Mouse (Mus musculus) neural tube, embryonic 12.5 days (tissue): ENCODE measurements at regions not wholly inside any gene's neighbourhood (a gene's known extent, or its start where the extent isn't known, plus 50 kb on each side); places are given as distances from the start of the nearest gene placed in this dataset.
A peak's percentile ranks its signal among the peaks of the same experiment; 100 is the strongest.

ENCODE experiments used
- ATAC-seq: fragments of 200-750 bp; cut with Nextera tagmentation; 2 replicates; pipeline ENCODE4 v1.8.0; 2017; ENCODE audit warnings: low read depth, mild to moderate bottlenecking, moderate TSS enrichment, moderate library complexity; ENCODE audit not compliant: low FRiP score
- H3K27ac ChIP-seq: fragments of 300-500 bp; sonication (generic); 2 replicates; pipeline ENCODE4 v1.5.1; 2016
- H3K27me3 ChIP-seq: fragments of 300-500 bp; sonication (generic); replicated peaks from 2 replicates; pipeline ENCODE4 v1.6.1; 2016; ENCODE audit warnings: mild to moderate bottlenecking
- H3K36me3 ChIP-seq: fragments of 300-500 bp; sonication (generic); 2 replicates; pipeline ENCODE4 v1.6.1; 2016; ENCODE audit warnings: mild to moderate bottlenecking
- H3K4me1 ChIP-seq: fragments of 300-500 bp; sonication (generic); 2 replicates; pipeline ENCODE4 v1.6.1; 2016
- H3K4me2 ChIP-seq: fragments of 300-500 bp; sonication (generic); replicated peaks from 2 replicates; pipeline ENCODE4 v1.6.1; 2016; ENCODE audit warnings: mild to moderate bottlenecking
- H3K4me3 ChIP-seq: fragments of 300-500 bp; sonication (generic); 2 replicates; pipeline ENCODE4 v1.5.1; 2016
- H3K9ac ChIP-seq: fragments of 300-500 bp; sonication (generic); 2 replicates; pipeline ENCODE4 v1.6.1; 2016; ENCODE audit warnings: mild to moderate bottlenecking
- H3K9me3 ChIP-seq: fragments of 300-500 bp; sonication (generic); 2 replicates; pipeline ENCODE4 v1.6.1; 2016; ENCODE audit warnings: mild to moderate bottlenecking
- WGBS: fragments of 180-500 bp; shearing (Covaris S2); methylation state at CpG from one replicate; pipeline ENCODE4 v1.1.7; 2016; 5-methylcytosine and 5-hydroxymethylcytosine counted together

- Histone ChIP-seq H3K9ac (no peak overlapping the region), H3K4me3 (no peak overlapping the region), H3K4me2 (no peak overlapping the region), H3K9me3 (no peaks in the 10 kb centered on the region), H3K27ac (no peak overlapping the region), H3K27me3 (no peaks in the 10 kb centered on the region), H3K36me3 (no peaks in the 10 kb centered on the region), H3K4me1 (peaks cover 18% of the 10 kb centered on the region)
- 81% methylated on average over 9 of the region's 9 CpGs for WGBS
- ATAC-seq = no peak
Observed at GRCm38 (mm10) chr13:99748128-99748527, 152.8 kb downstream of the Cartpt start.

GRCm38 (mm10) chr13:99745526-99745925 lies 155.4 kb downstream of the Cartpt start:
- 81% methylated on average over 6 of the region's 6 CpGs for WGBS
- peaks cover 18% of the 10 kb centered on the region for H3K4me1 ChIP-seq
- no peak overlapping the region for H3K9ac ChIP-seq
- H3K27ac ChIP-seq = no peak overlapping the region
- H3K4me3 ChIP-seq = no peak overlapping the region
- no peaks in the 10 kb centered on the region for H3K9me3 ChIP-seq
- ATAC-seq = no peak
- H3K27me3 ChIP-seq = no peaks in the 10 kb centered on the region
- no peak overlapping the region for H3K4me2 ChIP-seq
- H3K36me3 ChIP-seq = no peaks in the 10 kb centered on the region

- no peak overlapping the region for H3K27ac ChIP-seq
- peaks cover 18% of the 10 kb centered on the region for H3K4me1 ChIP-seq
- no peak overlapping the region for H3K4me3 ChIP-seq
- no peaks in the 10 kb centered on the region for H3K36me3 ChIP-seq
- H3K9me3 ChIP-seq = no peaks in the 10 kb centered on the region
- WGBS = 68% methylated on average over 7 of the region's 7 CpGs
- no peak; the same call in 1 of the 2 replicates for ATAC-seq
- no peaks in the 10 kb centered on the region for H3K27me3 ChIP-seq
- H3K9ac ChIP-seq = no peak overlapping the region
- no peak overlapping the region for H3K4me2 ChIP-seq
Observed at GRCm38 (mm10) chr13:99744790-99745120, 156.1 kb downstream of the Cartpt start.

- no peak overlapping the region for H3K27ac ChIP-seq
- ATAC-seq = peak; percentile 64
- peaks cover 18% of the 10 kb centered on the region for H3K4me1 ChIP-seq
- 33% methylated on average over 8 of the region's 8 CpGs for WGBS
- H3K36me3 ChIP-seq = no peaks in the 10 kb centered on the region
- H3K9me3 ChIP-seq = no peaks in the 10 kb centered on the region
- no peak overlapping the region for H3K9ac ChIP-seq
- no peak overlapping the region for H3K4me3 ChIP-seq
- H3K27me3 ChIP-seq = no peaks in the 10 kb centered on the region
- no peak overlapping the region for H3K4me2 ChIP-seq
Observed at GRCm38 (mm10) chr13:99743952-99744789, 156.7 kb downstream of the Cartpt start.

GRCm38 (mm10) chr13:99742507-99742906 lies 158.4 kb downstream of the Cartpt start:
- H3K4me2 ChIP-seq = no peak overlapping the region
- H3K27ac ChIP-seq = no peak overlapping the region
- H3K9ac ChIP-seq = no peak overlapping the region
- no peak overlapping the region for H3K4me3 ChIP-seq
- H3K9me3 ChIP-seq = no peaks in the 10 kb centered on the region
- ATAC-seq = no peak
- no peaks in the 10 kb centered on the region for H3K27me3 ChIP-seq
- peaks cover 18% of the 10 kb centered on the region for H3K4me1 ChIP-seq
- 52% methylated on average over 2 of the region's 2 CpGs for WGBS
- H3K36me3 ChIP-seq = no peaks in the 10 kb centered on the region

GRCm38 (mm10) chr13:99741981-99742380 lies 158.9 kb downstream of the Cartpt start:
- H3K4me3 ChIP-seq = no peak overlapping the region
- no peaks in the 10 kb centered on the region for H3K36me3 ChIP-seq
- H3K4me2 ChIP-seq = no peak overlapping the region
- no peak overlapping the region for H3K9ac ChIP-seq
- no peaks in the 10 kb centered on the region for H3K27me3 ChIP-seq
- H3K27ac ChIP-seq = no peak overlapping the region
- peaks cover 18% of the 10 kb centered on the region for H3K4me1 ChIP-seq
- ATAC-seq = no peak
- no peaks in the 10 kb centered on the region for H3K9me3 ChIP-seq
- WGBS = 77% methylated on average over 2 of the region's 2 CpGs

- Histone ChIP-seq H3K4me1 (peaks cover 10% of the 10 kb centered on the region), H3K4me2 (no peak overlapping the region), H3K9ac (no peak overlapping the region), H3K36me3 (no peaks in the 10 kb centered on the region), H3K27me3 (no peaks in the 10 kb centered on the region), H3K9me3 (no peaks in the 10 kb centered on the region), H3K4me3 (no peak overlapping the region), H3K27ac (no peak overlapping the region)
- WGBS = 75% methylated on average over 1 of the region's 1 CpGs
- ATAC-seq = no peak
Observed at GRCm38 (mm10) chr13:99739420-99739819, 161.5 kb downstream of the Cartpt start.

GRCm38 (mm10) chr13:99737271-99737670 lies 163.6 kb downstream of the Cartpt start:
- no peaks in the 10 kb centered on the region for H3K4me1 ChIP-seq
- no peak overlapping the region for H3K4me2 ChIP-seq
- H3K27ac ChIP-seq = no peak overlapping the region
- H3K36me3 ChIP-seq = no peaks in the 10 kb centered on the region
- no peaks in the 10 kb centered on the region for H3K9me3 ChIP-seq
- no peaks in the 10 kb centered on the region for H3K27me3 ChIP-seq
- no peak overlapping the region for H3K9ac ChIP-seq
- H3K4me3 ChIP-seq = no peak overlapping the region
- ATAC-seq = no peak
- WGBS = 73% methylated on average over 3 of the region's 3 CpGs

GRCm38 (mm10) chr13:99729145-99729544 lies 171.7 kb downstream of the Cartpt start:
- 17% methylated on average over 5 of the region's 5 CpGs for WGBS
- peaks cover 19% of the 10 kb centered on the region for H3K4me1 ChIP-seq
- H3K9me3 ChIP-seq = no peaks in the 10 kb centered on the region
- ATAC-seq = 0 out of 2 replicates have a peak, but pooled peaks have one; percentile 29
- H3K9ac ChIP-seq = no peak overlapping the region
- no peak overlapping the region for H3K27ac ChIP-seq
- H3K36me3 ChIP-seq = no peaks in the 10 kb centered on the region
- H3K27me3 ChIP-seq = no peaks in the 10 kb centered on the region
- H3K4me3 ChIP-seq = no peak overlapping the region
- H3K4me2 ChIP-seq = 0 out of 2 replicates have a peak overlapping the region, but pooled peaks have one; percentile 18

GRCm38 (mm10) chr13:99724245-99724644 lies 176.6 kb downstream of the Cartpt start:
- 44% methylated on average over 7 of the region's 7 CpGs for WGBS
- no peak overlapping the region for H3K4me3 ChIP-seq
- H3K4me2 ChIP-seq = no peak overlapping the region
- ATAC-seq = peak; percentile 41; the same call in 1 of the 2 replicates
- H3K9me3 ChIP-seq = no peaks in the 10 kb centered on the region
- H3K9ac ChIP-seq = no peak overlapping the region
- H3K27ac ChIP-seq = no peak overlapping the region; the same call in 1 of the 2 replicates
- peaks cover 25% of the 10 kb centered on the region for H3K4me1 ChIP-seq
- H3K27me3 ChIP-seq = no peaks in the 10 kb centered on the region
- no peaks in the 10 kb centered on the region for H3K36me3 ChIP-seq

GRCm38 (mm10) chr13:99723237-99723981 lies 177.5 kb downstream of the Cartpt start:
- Histone ChIP-seq H3K4me1 (peaks cover 17% of the 10 kb centered on the region; the same call in 1 of the 2 replicates), H3K36me3 (no peaks in the 10 kb centered on the region), H3K27me3 (no peaks in the 10 kb centered on the region), H3K4me2 (no peak overlapping the region), H3K27ac (peak overlapping the region; percentile 26), H3K9me3 (no peaks in the 10 kb centered on the region), H3K9ac (no peak overlapping the region), H3K4me3 (no peak overlapping the region)
- ATAC-seq = no peak
- 59% methylated on average over 5 of the region's 5 CpGs for WGBS

GRCm38 (mm10) chr13:99720566-99720965 lies 180.3 kb downstream of the Cartpt start:
- H3K4me3 ChIP-seq = no peak overlapping the region
- H3K27ac ChIP-seq = no peak overlapping the region
- no peaks in the 10 kb centered on the region for H3K27me3 ChIP-seq
- WGBS = 70% methylated on average over 3 of the region's 3 CpGs
- H3K36me3 ChIP-seq = no peaks in the 10 kb centered on the region
- H3K4me1 ChIP-seq = peaks cover 15% of the 10 kb centered on the region; the same call in 1 of the 2 replicates
- no peaks in the 10 kb centered on the region for H3K9me3 ChIP-seq
- ATAC-seq = no peak
- H3K9ac ChIP-seq = no peak overlapping the region
- H3K4me2 ChIP-seq = no peak overlapping the region
